Mouse (Mus musculus) heart, embryonic 15.5 days (tissue): ENCODE results near the gene Exoc7. TPM values are rescaled to one million over a fixed set of nuclear protein-coding genes. Genes with fewer than 3 reads are reported as not detected.

ENCODE experiments used
- ATAC-seq: fragments of 200-750 bp; cut with Nextera tagmentation; replicated peaks from 2 replicates; pipeline ENCODE4 v1.8.0; 2017; ENCODE audit warnings: low read depth, moderate TSS enrichment; ENCODE audit not compliant: insufficient number of reproducible peaks, insufficient read depth, low FRiP score
- H3K27ac ChIP-seq: fragments of 300-500 bp; sonication (generic); 2 replicates; pipeline ENCODE4 v1.5.1; 2015; ENCODE audit warnings: mild to moderate bottlenecking, inconsistent platforms
- H3K27me3 ChIP-seq: fragments of 300-500 bp; sonication (generic); 2 replicates; pipeline ENCODE4 v1.6.1; 2015; ENCODE audit warnings: inconsistent platforms
- H3K36me3 ChIP-seq: fragments of 300-500 bp; sonication (generic); 2 replicates; pipeline ENCODE4 v1.6.1; 2015; ENCODE audit warnings: mild to moderate bottlenecking, inconsistent platforms
- H3K4me1 ChIP-seq: fragments of 300-500 bp; sonication (generic); replicated peaks from 2 replicates; pipeline ENCODE4 v1.6.1; 2015; ENCODE audit warnings: inconsistent platforms
- H3K4me2 ChIP-seq: fragments of 300-500 bp; sonication (generic); 2 replicates; pipeline ENCODE4 v1.6.1; 2015; ENCODE audit warnings: inconsistent platforms, mild to moderate bottlenecking, moderate library complexity
- H3K4me3 ChIP-seq: fragments of 300-500 bp; sonication (generic); 2 replicates; pipeline ENCODE4 v1.5.1; 2015; ENCODE audit warnings: mild to moderate bottlenecking, inconsistent platforms
- H3K9ac ChIP-seq: fragments of 300-500 bp; sonication (generic); 2 replicates; pipeline ENCODE4 v1.6.1; 2015; ENCODE audit warnings: mild to moderate bottlenecking, inconsistent platforms
- H3K9me3 ChIP-seq: fragments of 300-500 bp; sonication (generic); replicated peaks from 2 replicates; pipeline ENCODE4 v1.6.1; 2016; ENCODE audit warnings: inconsistent platforms
- WGBS: fragments of 180-500 bp; shearing (Covaris S2); methylation state at CpG from one replicate; pipeline ENCODE4 v1.1.7; 2015; ENCODE audit warnings: mixed read lengths; 5-methylcytosine and 5-hydroxymethylcytosine counted together
- polyA plus RNA-seq: library from polyadenylated mRNA; unstranded; fragments of >200 nt; fragmentation: Nextera tagmentation; extraction: Ambion mirVana; gene quantifications from 2 replicates; pipeline ENCODE4 v1.2.1, GENCODE M21; 2015

Exoc7 gene
- polyA plus RNA-seq, 1 experiment from 2014 or later, result 45.2 TPM

DNA sequence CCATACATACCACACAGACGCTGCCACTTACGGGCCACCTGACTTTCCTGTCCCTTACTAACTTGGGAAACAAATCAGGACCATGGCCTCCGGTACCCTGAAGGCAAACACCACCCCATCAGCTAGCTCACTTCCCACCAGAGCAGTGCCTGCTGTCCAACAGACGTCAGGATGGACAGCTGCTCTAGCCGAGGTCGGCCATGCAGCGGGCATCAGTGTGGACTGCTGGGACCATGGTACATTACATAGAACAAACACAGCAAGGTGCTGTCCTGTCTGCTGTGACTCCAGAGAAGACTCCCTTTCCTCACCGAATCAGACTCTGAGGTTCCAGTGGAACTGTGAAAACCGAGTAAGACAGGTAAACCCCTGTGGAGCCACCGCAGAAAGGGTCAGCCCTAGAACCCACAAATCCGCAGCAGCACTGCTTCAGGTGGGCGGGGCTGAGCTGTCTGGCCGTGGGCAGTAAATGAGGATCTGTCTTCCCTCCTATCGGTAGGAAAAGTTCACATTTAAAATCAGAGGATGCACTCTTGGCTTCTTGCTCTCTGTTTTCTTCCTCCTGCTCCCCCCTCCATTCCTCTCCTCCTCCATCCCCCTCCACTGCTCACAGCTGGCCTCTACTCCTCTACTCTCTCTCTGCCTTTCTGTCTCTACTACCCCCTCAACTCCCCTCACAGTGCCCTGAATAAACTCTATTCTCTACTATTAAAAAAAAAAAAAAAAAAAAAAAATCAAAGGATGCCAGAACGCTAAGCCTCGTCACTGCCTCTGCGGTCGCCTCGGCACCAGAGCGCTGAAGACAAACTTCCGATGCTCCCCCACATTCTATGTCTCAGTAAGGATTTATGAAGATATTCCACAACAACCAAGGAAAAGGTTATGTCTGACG, 51.7 kb downstream of the Exoc7 start:
- Histone ChIP-seq H3K27ac (peak overlapping the region; percentile 44; the same call in 1 of the 2 replicates), H3K9me3 (no peaks in the 10 kb centered on the region), H3K9ac (no peak overlapping the region), H3K4me1 (peaks cover 12% of the 10 kb centered on the region; the same call in 1 of the 2 replicates), H3K4me3 (no peak overlapping the region), H3K27me3 (no peaks in the 10 kb centered on the region), H3K4me2 (no peak overlapping the region), H3K36me3 (peaks cover 88% of the 10 kb centered on the region)
- 80% methylated on average over 22 of the region's 22 CpGs for WGBS
- no peak for ATAC-seq

DNA sequence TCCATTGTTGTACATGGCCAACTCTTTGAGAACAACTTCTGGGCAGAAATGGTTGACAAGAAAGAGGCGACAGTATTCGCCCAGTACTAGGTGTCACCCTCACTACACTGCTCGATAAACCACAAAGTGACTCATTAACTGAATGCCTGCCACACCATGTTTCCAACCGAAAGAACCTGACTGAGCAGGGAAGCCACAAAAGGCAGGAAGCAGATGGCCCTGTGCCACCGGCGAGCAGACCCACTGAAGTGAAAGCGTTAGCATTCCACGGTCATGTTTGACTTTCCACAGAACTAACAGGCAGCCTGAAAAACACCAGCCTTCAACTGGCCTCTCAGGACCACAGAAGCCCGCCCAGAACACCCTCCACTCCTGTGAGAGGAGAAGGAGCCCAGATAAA, 52.4 kb downstream of the Exoc7 start:
- ATAC-seq, result no peak
- Histone ChIP-seq H3K27me3 (no peaks in the 10 kb centered on the region), H3K9me3 (no peaks in the 10 kb centered on the region), H3K4me3 (no peak overlapping the region), H3K27ac (peak overlapping the region; percentile 44; the same call in 1 of the 2 replicates), H3K36me3 (peaks cover 88% of the 10 kb centered on the region), H3K4me1 (peaks cover 10% of the 10 kb centered on the region; the same call in 1 of the 2 replicates), H3K4me2 (no peak overlapping the region), H3K9ac (no peak overlapping the region)
- WGBS, result 67% methylated on average over 9 of the region's 9 CpGs

DNA sequence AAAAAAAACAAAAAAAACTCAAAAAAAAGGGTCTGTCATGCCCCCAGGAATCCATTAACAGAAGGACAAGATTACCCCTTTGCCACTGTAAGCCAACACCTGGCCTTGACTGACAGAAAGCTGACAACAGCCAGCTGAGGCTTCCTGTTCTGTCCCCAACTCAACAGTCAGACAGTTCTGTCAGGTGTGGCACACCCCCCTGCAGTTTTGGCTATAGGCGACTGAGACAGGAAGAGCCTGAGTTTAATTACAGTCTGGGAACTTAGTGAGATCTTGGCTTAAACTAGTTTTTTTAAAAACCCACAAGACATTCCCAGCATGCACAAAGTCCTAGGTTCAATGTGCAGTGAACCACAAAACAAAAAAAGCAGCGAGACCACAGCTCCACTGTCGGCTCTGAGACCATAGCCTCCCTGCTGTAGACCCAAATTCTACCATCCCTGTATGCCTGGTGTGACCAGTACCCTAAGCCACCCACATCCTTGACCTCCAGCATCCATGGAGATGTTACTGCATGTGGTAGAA, 53.9 kb downstream of the Exoc7 start:
- ATAC-seq, result no peak
- Histone ChIP-seq H3K27ac (no peak overlapping the region), H3K4me2 (no peak overlapping the region), H3K27me3 (no peaks in the 10 kb centered on the region), H3K4me1 (peaks cover 10% of the 10 kb centered on the region; the same call in 1 of the 2 replicates), H3K9ac (no peak overlapping the region), H3K4me3 (no peak overlapping the region), H3K36me3 (peaks cover 88% of the 10 kb centered on the region), H3K9me3 (no peaks in the 10 kb centered on the region)
- 91% methylated on average over 3 of the region's 3 CpGs for WGBS

DNA sequence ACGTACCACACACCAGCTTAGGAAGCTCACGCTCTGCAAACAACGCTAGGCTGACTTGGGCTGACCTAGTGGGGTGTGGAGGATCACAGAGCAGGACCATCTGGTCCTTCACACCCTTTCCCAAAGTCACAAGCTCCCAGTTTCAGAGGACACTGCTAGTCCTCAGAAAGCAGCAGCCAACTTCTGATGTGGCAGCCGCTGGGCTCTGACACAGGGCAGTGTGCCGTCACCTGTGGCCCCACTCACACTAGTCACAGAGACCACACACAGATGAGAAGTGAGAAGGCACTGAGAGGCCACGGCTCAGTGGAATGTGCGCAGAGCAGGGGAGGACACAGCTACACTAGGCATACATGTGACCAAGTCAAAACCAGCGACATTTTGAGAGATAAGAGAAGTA, 56.1 kb downstream of the Exoc7 start:
- H3K4me3 ChIP-seq, result no peak overlapping the region
- H3K9ac ChIP-seq, result no peak overlapping the region
- peaks cover 10% of the 10 kb centered on the region; the same call in 1 of the 2 replicates for H3K4me1 ChIP-seq
- H3K4me2 ChIP-seq, result no peak overlapping the region
- ATAC-seq, result no peak
- H3K36me3 ChIP-seq, result peaks cover 93% of the 10 kb centered on the region
- no peak overlapping the region for H3K27ac ChIP-seq
- H3K27me3 ChIP-seq, result no peaks in the 10 kb centered on the region
- 59% methylated on average over 8 of the region's 8 CpGs for WGBS
- H3K9me3 ChIP-seq, result no peaks in the 10 kb centered on the region

DNA sequence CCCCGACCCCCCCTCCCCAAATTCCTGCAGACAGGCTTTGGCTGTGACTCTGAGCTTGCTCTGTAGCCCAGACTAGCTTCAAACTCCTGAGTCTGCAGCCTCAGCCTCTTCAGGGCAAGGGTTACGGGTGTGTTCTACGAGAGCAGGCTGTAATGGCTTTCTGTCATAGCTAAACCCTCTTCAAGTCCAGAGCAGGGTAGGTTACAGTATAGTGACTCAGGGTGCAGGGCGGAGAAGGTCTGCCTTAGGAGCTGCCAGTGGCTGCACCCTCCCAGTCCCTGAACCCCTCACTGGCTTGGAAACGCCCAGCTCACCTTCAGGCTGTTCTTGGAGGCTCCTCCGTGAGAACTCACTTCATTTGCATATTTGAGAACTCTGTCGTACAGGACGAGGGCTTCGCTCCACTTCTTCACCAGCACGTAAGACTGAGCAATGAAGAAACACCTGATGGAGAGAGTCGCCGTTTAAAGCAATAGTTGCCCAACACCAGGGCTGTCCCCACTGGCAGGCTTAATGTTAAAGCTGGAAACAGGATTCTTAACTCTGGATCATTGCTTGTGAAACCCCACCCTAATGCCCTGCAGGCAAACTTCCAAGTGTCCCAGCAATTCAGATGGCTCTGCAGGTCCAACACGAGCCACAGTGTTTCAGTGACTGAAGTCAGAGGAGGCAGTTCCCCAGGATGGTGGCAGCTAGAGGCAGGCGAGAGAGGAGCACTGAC, 59.4 kb downstream of the Exoc7 start:
- H3K27me3 ChIP-seq, result no peaks in the 10 kb centered on the region
- H3K4me3 ChIP-seq, result no peak overlapping the region
- H3K36me3 ChIP-seq, result peaks cover 88% of the 10 kb centered on the region
- WGBS, result 84% methylated on average over 14 of the region's 14 CpGs
- H3K9me3 ChIP-seq, result no peaks in the 10 kb centered on the region
- no peak for ATAC-seq
- no peak overlapping the region for H3K9ac ChIP-seq
- H3K4me2 ChIP-seq, result no peak overlapping the region
- H3K27ac ChIP-seq, result no peak overlapping the region
- H3K4me1 ChIP-seq, result peaks cover 10% of the 10 kb centered on the region; the same call in 1 of the 2 replicates

DNA sequence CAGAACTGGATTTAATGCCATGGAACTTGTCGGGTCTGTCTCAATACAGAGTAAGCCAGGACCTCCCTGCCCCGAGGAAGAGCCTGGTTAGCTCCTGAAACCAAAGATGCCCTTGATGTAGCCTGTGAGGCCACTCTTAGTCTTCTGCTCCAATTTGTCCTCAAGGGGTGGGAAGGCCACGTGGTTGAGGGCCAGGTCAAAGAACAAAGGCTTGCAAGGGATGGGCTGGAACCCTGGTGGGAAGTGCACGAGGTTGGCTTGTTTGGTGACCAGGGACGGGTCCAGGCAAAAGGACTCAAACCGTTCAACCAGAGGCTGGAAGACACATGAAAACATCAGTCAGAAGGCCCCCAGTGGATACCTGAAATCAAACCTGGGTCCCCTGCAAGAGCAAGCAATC, 61.4 kb downstream of the Exoc7 start:
- 77% methylated on average over 6 of the region's 6 CpGs for WGBS
- Histone ChIP-seq H3K9me3 (no peaks in the 10 kb centered on the region), H3K27ac (no peak overlapping the region), H3K4me1 (no peaks in the 10 kb centered on the region), H3K9ac (no peak overlapping the region), H3K36me3 (peaks cover 69% of the 10 kb centered on the region), H3K4me2 (no peak overlapping the region), H3K4me3 (no peak overlapping the region), H3K27me3 (no peaks in the 10 kb centered on the region)
- ATAC-seq, result no peak

DNA sequence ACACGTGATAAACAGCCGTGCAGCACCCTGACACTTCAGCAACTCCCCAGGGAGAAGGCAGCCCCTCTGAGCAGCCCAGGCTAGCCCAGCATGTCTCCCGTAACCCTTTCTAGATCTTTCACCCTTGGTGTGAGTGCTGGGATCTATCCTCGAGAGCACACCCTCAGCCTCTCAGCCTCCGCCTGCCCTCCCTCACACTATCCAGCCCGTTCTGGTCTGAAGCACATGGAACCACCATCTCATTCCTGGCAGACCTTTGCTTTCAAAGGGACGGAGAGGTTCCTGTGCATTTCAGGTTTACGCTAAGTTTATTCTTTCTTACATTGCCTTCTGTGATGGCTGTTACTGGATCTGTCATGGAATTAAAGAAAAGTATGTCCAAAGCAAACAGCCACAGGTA, 62.5 kb downstream of the Exoc7 start:
- Histone ChIP-seq H3K36me3 (peaks cover 58% of the 10 kb centered on the region), H3K27me3 (no peaks in the 10 kb centered on the region), H3K27ac (no peak overlapping the region), H3K9me3 (no peaks in the 10 kb centered on the region), H3K4me2 (no peak overlapping the region), H3K4me3 (no peak overlapping the region), H3K9ac (no peak overlapping the region), H3K4me1 (no peaks in the 10 kb centered on the region)
- WGBS, result 73% methylated on average over 8 of the region's 8 CpGs
- ATAC-seq, result no peak

DNA sequence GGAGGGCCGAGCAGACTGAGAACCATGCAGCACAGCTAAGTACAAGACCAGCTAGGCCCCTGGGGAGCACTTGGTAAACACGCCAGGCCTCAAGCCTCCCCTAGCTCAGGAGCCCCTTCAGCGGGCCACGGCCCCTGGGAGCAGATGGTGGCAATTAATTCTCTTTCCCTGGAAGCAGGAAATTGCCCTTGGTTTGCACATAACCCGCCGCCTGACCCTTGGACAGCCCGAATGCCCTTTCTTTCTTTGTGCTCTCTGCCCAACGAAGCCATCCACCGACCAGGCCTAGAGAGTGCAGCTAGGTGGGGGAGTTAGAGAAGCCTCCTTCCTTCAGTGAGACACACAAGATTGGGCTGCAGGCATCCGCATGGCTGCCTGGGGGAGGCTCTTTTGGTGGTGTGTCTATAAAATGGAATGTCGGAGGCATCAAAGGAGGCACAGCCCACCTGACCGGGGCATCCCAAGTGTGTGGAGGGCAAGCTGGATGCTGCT, 65.2 kb downstream of the Exoc7 start:
- peaks cover 8% of the 10 kb centered on the region for H3K4me1 ChIP-seq
- no peaks in the 10 kb centered on the region for H3K9me3 ChIP-seq
- H3K4me3 ChIP-seq, result no peak overlapping the region
- H3K27me3 ChIP-seq, result peaks cover 16% of the 10 kb centered on the region
- no peak overlapping the region for H3K27ac ChIP-seq
- ATAC-seq, result no peak
- H3K4me2 ChIP-seq, result no peak overlapping the region
- H3K9ac ChIP-seq, result no peak overlapping the region
- 54% methylated on average over 12 of the region's 12 CpGs for WGBS
- peaks cover 30% of the 10 kb centered on the region for H3K36me3 ChIP-seq

DNA sequence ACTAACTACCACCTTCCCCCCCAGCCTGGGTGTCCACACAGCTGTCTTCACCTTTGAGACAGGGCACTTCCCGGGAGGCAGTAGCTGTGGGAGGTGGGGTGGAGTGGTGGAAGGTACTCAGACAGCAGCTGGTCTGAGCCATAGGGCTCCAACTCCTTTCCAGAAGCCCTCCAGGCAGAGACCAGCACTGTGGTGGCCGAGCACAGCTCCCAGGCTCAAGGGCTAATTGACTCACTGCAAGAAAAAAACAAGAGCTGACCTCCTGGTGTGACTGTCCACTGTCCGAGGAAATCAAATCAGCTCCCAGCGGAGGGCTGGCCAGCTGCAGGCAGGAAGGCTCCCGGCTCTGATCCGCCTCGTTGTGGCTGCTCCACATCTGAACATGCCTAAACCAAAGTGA, 67.2 kb downstream of the Exoc7 start:
- 34% methylated on average over 7 of the region's 7 CpGs for WGBS
- no peak for ATAC-seq
- H3K4me2 ChIP-seq, result no peak overlapping the region
- H3K4me3 ChIP-seq, result no peak overlapping the region
- no peaks in the 10 kb centered on the region for H3K9me3 ChIP-seq
- H3K27me3 ChIP-seq, result peaks cover 34% of the 10 kb centered on the region
- no peak overlapping the region for H3K27ac ChIP-seq
- H3K4me1 ChIP-seq, result peaks cover 8% of the 10 kb centered on the region
- no peak overlapping the region for H3K9ac ChIP-seq
- peaks cover 10% of the 10 kb centered on the region; the same call in 1 of the 2 replicates for H3K36me3 ChIP-seq
